Mouse (Mus musculus): Measurements from ENCODE around the gene Pappa. TPM values are rescaled to one million over a fixed set of nuclear protein-coding genes. Genes with fewer than 3 reads are reported as not detected.

The Pappa gene
- polyA plus RNA-seq, 1 experiment from 2014 or later, result 0.50 TPM

DNA sequence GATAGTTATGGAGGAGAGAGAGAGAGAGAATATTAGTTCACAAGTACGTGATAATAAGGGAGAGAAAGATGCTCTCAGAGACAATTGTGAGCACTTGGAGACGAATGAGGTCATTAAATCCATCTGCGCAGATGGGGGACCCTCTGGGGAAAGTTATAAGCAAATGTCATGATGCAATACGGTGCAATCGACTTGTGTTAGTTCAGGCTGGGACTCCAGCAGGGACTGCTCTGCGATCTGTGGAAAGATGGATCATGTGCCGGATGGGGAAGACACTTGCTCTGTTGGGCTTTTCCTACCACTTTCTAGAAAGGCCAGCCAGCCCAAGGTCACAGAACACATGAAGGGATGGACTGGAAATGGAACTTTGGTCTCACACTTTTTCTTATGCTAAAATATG, 226.5 kb downstream of the Pappa start:
- Histone ChIP-seq H3K9ac (no peak overlapping the region), H3K4me3 (no peak overlapping the region), H3K9me3 (replicated peaks) (no peaks in the 10 kb centered on the region), H3K27ac (no peak overlapping the region), H3K4me2 (no peak overlapping the region), H3K27me3 (no peaks in the 10 kb centered on the region), H3K36me3 (no peaks in the 10 kb centered on the region), H3K4me1 (replicated peaks) (no peaks in the 10 kb centered on the region)
- no peak for ATAC-seq (replicated peaks; ENCODE audit: insufficient number of reproducible peaks, insufficient read depth, low FRiP score, low read depth)
- WGBS, result 78% methylated on average over 7 of the region's 7 CpGs

DNA sequence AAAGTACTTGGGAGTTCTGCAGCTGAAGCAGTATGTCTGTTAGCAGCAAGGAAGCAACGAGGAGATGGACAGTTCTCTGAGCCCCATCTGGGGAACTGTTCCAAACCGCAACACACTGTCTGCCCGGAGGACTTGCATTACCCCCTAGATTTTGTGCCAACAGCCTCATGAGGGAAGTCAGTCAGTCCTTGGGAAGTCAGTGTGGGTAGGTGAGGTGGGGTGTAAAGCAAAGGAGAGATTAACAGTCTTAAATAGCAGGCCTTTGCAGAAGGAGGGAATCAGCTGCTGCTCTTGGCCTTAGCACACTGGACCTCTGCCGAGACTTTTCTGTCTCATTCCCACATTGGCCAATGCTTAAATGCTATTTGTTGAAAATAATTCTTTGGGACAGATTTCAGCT, 230.6 kb downstream of the Pappa start:
- Histone ChIP-seq H3K4me2 (no peak overlapping the region), H3K4me3 (no peak overlapping the region), H3K4me1 (replicated peaks) (no peaks in the 10 kb centered on the region), H3K9ac (no peak overlapping the region), H3K27me3 (no peaks in the 10 kb centered on the region), H3K27ac (no peak overlapping the region), H3K36me3 (no peaks in the 10 kb centered on the region), H3K9me3 (replicated peaks) (no peaks in the 10 kb centered on the region)
- 0 out of 2 replicates have a peak, but pooled peaks have one; percentile 4 for ATAC-seq (replicated peaks; ENCODE audit: insufficient number of reproducible peaks, insufficient read depth, low FRiP score, low read depth)
- 62% methylated on average over 4 of the region's 4 CpGs for WGBS

DNA sequence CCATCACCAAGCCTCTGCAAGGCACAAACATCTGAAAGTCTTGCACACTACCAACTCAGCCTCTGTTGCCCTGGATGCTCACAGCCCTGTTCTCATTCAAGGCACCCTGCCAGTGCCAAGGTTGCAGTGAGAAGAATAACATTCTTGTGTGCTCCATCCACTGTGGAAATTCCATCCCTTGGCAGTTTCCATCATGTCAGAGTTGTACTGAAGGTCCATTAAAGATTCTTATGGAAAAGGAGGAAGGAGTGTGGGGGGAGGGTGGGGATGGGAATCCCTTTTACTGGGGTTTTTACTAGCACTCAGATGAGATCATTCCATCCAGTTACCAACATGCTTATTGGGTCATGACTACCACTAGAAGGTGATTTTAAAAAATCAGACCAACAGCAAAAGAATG, 243.2 kb downstream of the Pappa start:
- Histone ChIP-seq H3K9ac (no peak overlapping the region), H3K9me3 (replicated peaks) (no peaks in the 10 kb centered on the region)

DNA sequence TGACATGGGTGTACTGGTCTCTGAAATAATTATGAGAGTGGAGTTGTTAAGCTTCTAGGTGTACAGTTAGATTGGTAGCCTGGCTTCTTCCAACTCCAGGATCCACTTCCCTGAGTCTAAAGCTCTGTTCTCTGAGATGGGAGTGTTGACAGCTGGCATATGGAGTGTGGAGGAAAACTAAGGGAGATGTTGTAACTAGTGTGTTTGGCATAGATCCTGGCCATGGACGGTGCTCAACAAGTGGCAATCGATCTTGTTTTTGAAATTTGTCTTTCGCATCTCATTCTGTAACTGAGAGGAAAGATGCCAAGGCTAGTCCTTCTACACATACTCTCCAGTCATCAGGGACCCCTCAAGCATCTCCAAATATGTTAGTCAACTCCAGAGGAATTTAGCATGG, 248.8 kb downstream of the Pappa start:
- Histone ChIP-seq H3K9ac (no peak overlapping the region), H3K27ac (no peak overlapping the region), H3K4me2 (no peak overlapping the region), H3K36me3 (no peaks in the 10 kb centered on the region), H3K27me3 (no peaks in the 10 kb centered on the region), H3K4me3 (no peak overlapping the region), H3K4me1 (replicated peaks) (no peaks in the 10 kb centered on the region), H3K9me3 (replicated peaks) (no peaks in the 10 kb centered on the region)
- WGBS, result 55% methylated on average over 3 of the region's 3 CpGs
- ATAC-seq (replicated peaks; ENCODE audit: insufficient number of reproducible peaks, insufficient read depth, low FRiP score, low read depth), result no peak

More for the DNA sequence above, 243.2 kb downstream of the Pappa start:
- no peak for ATAC-seq (replicated peaks; ENCODE audit: insufficient number of reproducible peaks, insufficient read depth, low FRiP score, low read depth)
- Histone ChIP-seq H3K4me2 (no peak overlapping the region), H3K27ac (no peak overlapping the region), H3K27me3 (no peaks in the 10 kb centered on the region), H3K4me3 (no peak overlapping the region), H3K36me3 (no peaks in the 10 kb centered on the region), H3K4me1 (replicated peaks) (no peaks in the 10 kb centered on the region)

DNA sequence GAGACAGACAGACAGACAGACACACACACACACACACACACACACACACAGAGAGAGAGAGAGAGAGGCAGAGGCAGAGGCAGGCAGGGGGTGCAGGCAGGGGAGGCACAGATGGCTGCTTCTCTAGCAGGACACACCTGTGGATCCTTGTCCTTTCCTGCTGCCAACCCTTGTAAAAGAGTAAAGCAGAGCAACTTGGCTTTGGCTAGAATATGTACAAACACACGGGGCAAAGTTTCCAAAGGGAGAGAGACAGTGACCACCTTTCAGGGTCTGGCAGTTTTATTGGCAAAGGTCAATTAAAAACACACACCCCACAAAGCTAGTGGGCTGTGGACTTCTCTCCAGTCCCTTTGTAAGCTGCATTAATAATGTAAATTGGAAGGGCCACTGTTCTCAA, 249.9 kb downstream of the Pappa start:
- H3K9me3 ChIP-seq (replicated peaks), result no peaks in the 10 kb centered on the region
- H3K4me3 ChIP-seq, result no peak overlapping the region
- no peak for ATAC-seq (replicated peaks; ENCODE audit: insufficient number of reproducible peaks, insufficient read depth, low FRiP score, low read depth)
- no peak overlapping the region for H3K4me2 ChIP-seq
- H3K4me1 ChIP-seq (replicated peaks), result no peaks in the 10 kb centered on the region
- H3K36me3 ChIP-seq, result no peaks in the 10 kb centered on the region
- WGBS, result 64% methylated on average over 1 of the region's 1 CpGs
- H3K27ac ChIP-seq, result no peak overlapping the region
- no peaks in the 10 kb centered on the region for H3K27me3 ChIP-seq
- no peak overlapping the region for H3K9ac ChIP-seq

DNA sequence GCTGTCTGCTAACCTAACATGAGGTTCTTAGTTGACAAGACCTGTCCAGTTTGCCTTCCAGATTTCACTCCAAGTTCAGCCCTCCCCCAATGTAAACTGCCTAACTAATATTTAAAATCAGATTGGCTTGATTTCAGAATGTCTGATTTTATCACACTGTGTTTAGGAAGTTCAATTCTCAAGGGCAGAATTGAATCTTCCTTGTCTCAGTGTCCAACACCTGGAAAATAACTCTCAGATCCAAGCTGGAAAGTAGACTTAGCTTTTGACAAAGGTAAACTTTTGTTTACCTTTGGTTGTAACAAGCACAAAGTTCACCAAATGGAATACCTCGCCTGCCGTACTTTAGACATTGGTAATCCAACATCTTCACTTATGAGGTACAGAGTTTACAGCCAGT, 252.6 kb downstream of the Pappa start:
- no peak overlapping the region for H3K27ac ChIP-seq
- H3K9me3 ChIP-seq (replicated peaks), result no peaks in the 10 kb centered on the region
- ATAC-seq (replicated peaks; ENCODE audit: insufficient number of reproducible peaks, insufficient read depth, low FRiP score, low read depth), result no peak
- no peak overlapping the region for H3K4me3 ChIP-seq
- 87% methylated on average over 2 of the region's 2 CpGs for WGBS
- H3K36me3 ChIP-seq, result no peaks in the 10 kb centered on the region
- H3K4me2 ChIP-seq, result no peak overlapping the region
- H3K9ac ChIP-seq, result no peak overlapping the region
- H3K27me3 ChIP-seq, result no peaks in the 10 kb centered on the region
- H3K4me1 ChIP-seq (replicated peaks), result no peaks in the 10 kb centered on the region

DNA sequence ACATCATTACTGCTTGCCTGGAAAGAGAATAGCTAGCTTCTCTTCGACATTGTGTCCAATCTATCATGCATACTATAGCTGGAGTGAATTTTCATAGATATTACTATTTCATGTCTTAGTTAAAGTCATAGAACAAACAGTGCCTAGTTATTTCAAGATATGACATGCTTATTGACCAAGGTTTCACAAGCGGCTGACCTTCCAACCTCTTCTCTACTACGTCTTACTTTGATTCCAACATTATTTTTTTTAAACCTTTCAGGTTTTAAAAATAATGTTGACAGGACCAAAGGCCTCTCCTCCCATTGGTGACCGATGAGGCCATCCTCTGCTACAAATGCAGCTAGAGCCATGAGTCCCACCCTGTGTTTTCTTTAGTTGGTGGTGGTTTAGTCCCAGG, 255.5 kb downstream of the Pappa start:
- no peak for ATAC-seq (replicated peaks; ENCODE audit: insufficient number of reproducible peaks, insufficient read depth, low FRiP score, low read depth)
- Histone ChIP-seq H3K9ac (no peak overlapping the region), H3K27me3 (no peaks in the 10 kb centered on the region), H3K9me3 (replicated peaks) (no peaks in the 10 kb centered on the region), H3K27ac (no peak overlapping the region), H3K4me2 (no peak overlapping the region), H3K36me3 (no peaks in the 10 kb centered on the region), H3K4me3 (no peak overlapping the region), H3K4me1 (replicated peaks) (no peaks in the 10 kb centered on the region)
- WGBS, result 85% methylated on average over 4 of the region's 4 CpGs

DNA sequence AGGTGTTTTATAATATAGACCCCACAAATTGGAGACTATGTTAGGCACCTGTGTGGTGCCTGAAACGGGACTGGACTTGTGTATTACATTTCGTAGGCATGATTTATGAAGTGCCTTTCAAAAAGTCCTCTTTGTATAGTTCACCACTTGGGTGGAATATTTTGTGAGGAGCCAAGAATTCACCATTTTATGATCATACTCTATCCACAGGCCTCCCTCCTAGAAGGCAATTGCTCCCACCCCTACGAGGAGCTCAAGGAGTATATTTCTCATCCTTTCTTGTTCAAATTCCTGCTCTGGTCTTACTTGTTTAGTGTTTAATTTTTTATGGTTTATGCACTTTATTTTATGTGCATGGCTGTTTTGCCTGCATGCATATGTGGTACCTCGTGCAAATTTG, 259.1 kb downstream of the Pappa start:
- H3K4me3 ChIP-seq, result no peak overlapping the region
- no peaks in the 10 kb centered on the region for H3K27me3 ChIP-seq
- no peaks in the 10 kb centered on the region for H3K9me3 ChIP-seq (replicated peaks)
- no peaks in the 10 kb centered on the region for H3K4me1 ChIP-seq (replicated peaks)
- WGBS, result 81% methylated on average over 4 of the region's 4 CpGs
- no peak overlapping the region for H3K27ac ChIP-seq
- no peak for ATAC-seq (replicated peaks; ENCODE audit: insufficient number of reproducible peaks, insufficient read depth, low FRiP score, low read depth)
- H3K9ac ChIP-seq, result no peak overlapping the region
- no peak overlapping the region for H3K4me2 ChIP-seq
- H3K36me3 ChIP-seq, result no peaks in the 10 kb centered on the region

DNA sequence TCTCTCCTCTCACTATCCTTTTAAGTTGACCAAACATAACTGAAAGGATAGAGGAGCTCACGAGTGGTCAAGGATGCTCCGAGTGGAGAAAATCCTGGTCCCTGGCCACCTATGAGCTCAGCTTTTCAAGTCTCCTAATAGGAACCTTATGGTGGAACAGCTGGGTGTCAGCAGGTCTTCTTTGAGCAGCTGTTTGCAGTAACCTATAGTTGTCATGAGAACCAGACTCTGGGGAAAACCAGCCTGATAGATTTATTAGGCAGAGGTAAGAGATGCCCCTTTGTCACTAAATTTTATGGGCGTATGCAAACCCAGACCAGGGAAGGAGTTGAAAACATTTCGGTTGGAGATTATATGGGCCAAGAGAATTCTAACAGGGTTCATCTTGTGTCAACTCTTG, 267.0 kb downstream of the Pappa start:
- H3K4me2 ChIP-seq, result no peak overlapping the region
- H3K9ac ChIP-seq, result no peak overlapping the region
- no peaks in the 10 kb centered on the region for H3K9me3 ChIP-seq (replicated peaks)
- H3K4me3 ChIP-seq, result no peak overlapping the region
- no peaks in the 10 kb centered on the region for H3K27me3 ChIP-seq
- 0 out of 2 replicates have a peak, but pooled peaks cover 2% of the 10 kb centered on the region for H3K4me1 ChIP-seq (replicated peaks)
- H3K27ac ChIP-seq, result no peak overlapping the region
- ATAC-seq (replicated peaks; ENCODE audit: insufficient number of reproducible peaks, insufficient read depth, low FRiP score, low read depth), result no peak
- H3K36me3 ChIP-seq, result no peaks in the 10 kb centered on the region
- 66% methylated on average over 4 of the region's 4 CpGs for WGBS

DNA sequence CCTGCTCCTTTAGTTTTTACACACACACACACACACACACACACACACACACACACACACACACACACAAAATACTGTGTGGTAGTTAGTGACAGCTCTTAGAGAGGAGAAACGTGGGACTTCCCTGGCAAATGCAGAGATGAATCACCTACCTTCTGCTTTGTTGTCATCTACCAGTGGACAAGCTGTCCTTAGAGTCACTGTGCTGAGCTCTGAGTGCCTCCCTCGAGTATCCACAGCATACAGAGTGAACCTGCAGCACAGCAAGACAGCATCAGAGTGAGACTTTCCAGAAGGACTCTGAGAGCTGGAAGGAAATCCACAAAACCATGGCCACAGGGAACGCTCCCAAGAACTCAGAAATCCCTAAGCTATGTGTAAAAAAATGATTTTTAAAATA, 272.8 kb downstream of the Pappa start:
- Histone ChIP-seq H3K27ac (no peak overlapping the region), H3K36me3 (no peaks in the 10 kb centered on the region), H3K9me3 (replicated peaks) (no peaks in the 10 kb centered on the region), H3K4me1 (replicated peaks) (no peaks in the 10 kb centered on the region), H3K4me3 (no peak overlapping the region), H3K9ac (no peak overlapping the region), H3K27me3 (no peaks in the 10 kb centered on the region), H3K4me2 (no peak overlapping the region)
- WGBS, result 55% methylated on average over 3 of the region's 3 CpGs
- no peak for ATAC-seq (replicated peaks; ENCODE audit: insufficient number of reproducible peaks, insufficient read depth, low FRiP score, low read depth)

DNA sequence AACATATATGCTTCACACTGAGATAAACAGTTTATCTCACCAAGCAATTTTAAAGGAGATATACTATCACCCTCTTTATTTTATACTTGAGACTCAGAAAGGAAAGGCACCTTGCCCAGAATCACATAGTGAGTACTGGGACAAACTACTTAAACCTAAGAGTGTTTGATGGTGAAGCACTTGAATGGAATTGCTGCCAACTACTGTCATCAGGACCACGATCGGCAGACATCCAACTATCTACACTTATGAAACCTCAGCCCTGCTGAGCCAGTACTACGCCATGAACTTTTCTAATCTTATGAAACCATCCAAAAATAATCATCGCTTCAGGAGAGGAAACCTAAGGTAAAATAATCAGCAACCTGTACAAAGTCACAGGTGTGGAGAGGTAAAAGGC, 275.5 kb downstream of the Pappa start:
- H3K36me3 ChIP-seq, result no peaks in the 10 kb centered on the region
- no peak for ATAC-seq (replicated peaks; ENCODE audit: insufficient number of reproducible peaks, insufficient read depth, low FRiP score, low read depth)
- no peaks in the 10 kb centered on the region for H3K9me3 ChIP-seq (replicated peaks)
- no peak overlapping the region for H3K4me2 ChIP-seq
- H3K9ac ChIP-seq, result no peak overlapping the region
- H3K27me3 ChIP-seq, result no peaks in the 10 kb centered on the region
- H3K27ac ChIP-seq, result no peak overlapping the region
- no peaks in the 10 kb centered on the region for H3K4me1 ChIP-seq (replicated peaks)
- 63% methylated on average over 4 of the region's 4 CpGs for WGBS
- no peak overlapping the region for H3K4me3 ChIP-seq

DNA sequence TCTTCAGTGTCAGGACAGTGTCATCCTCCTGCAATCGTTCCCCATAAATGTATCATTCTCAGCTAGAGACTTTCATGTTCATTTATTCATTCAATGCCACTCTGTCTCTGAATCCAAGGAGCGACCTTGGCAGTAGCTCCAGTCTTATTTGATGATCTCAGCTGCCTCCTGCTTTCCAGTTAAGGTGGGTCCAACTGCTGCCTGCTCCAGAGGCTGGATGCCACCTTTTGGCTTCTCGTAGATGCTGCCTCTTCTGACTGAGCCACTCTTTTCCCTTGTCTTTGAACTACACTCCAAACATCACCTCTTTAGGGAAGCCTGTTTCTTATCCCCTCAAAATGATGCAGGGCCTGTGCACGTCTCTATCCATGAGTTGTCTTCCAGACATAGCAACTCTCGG, 278.3 kb downstream of the Pappa start:
- 77% methylated on average over 5 of the region's 5 CpGs for WGBS

More for the DNA sequence above, 278.3 kb downstream of the Pappa start:
- Histone ChIP-seq H3K4me2 (no peak overlapping the region), H3K4me3 (no peak overlapping the region), H3K27ac (no peak overlapping the region), H3K36me3 (no peaks in the 10 kb centered on the region), H3K27me3 (no peaks in the 10 kb centered on the region), H3K9ac (no peak overlapping the region), H3K4me1 (replicated peaks) (no peaks in the 10 kb centered on the region), H3K9me3 (replicated peaks) (no peaks in the 10 kb centered on the region)
- no peak for ATAC-seq (replicated peaks; ENCODE audit: insufficient number of reproducible peaks, insufficient read depth, low FRiP score, low read depth)
